Mouse (Mus musculus): ENCODE measurements at regions not wholly inside any gene's neighbourhood (a gene's known extent, or its start where the extent isn't known, plus 50 kb on each side); places are given as distances from the start of the nearest gene placed in this dataset.

GRCm38 (mm10) chr13:44132510-44132909 is 347.9 kb downstream of the Cd83 start:
- DNase-seq (ENCODE audit: low read depth, low spot score), result no peak

- no peak for DNase-seq (ENCODE audit: low read depth, low spot score)
Measured at GRCm38 (mm10) chr13:44133436-44133835, 348.9 kb downstream of the Cd83 start.

DNA sequence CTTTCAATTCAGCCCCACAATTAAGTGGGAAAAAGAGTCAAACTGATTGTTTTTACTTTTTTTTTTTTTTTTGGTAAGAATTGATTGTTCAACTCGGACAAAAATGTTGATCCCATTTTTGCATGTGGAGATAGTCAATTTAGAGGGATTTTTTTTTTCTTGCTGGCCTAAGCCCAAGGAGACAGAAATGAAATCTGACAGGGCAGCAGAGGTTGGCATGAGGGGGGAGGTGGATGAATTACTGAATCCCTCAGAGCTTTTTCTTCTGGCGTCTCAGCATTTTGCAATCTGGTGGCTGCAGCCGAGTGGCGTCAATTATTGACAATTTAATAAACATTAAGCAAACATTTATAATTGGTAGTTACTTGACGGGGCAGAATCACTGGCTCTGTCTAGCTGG is 356.6 kb downstream of the Cd83 start:
- DNase-seq (ENCODE audit: low read depth, low spot score), result no peak

DNA sequence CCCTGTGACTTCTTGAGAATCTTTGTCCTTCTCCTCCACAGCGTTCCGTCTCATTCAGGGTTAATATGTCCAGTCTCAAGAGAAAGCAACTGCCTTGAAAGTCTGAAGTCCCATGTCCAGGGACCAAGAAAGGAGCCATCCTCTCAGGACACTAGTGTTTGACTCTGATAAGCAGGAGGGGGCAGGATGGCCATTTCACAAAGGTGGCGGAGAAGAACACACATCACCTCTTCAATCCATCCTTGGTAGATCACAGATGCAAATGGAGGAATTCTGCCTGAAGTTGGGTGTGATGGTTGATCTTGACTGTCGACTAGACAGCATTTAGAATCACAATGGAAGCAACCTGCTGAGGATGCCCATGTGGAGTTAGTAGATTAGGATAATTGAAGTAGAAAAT is 360.9 kb downstream of the Cd83 start:
- no peak for DNase-seq (ENCODE audit: low read depth, low spot score)

GRCm38 (mm10) chr13:44147841-44148240 is 363.3 kb downstream of the Cd83 start:
- DNase-seq (ENCODE audit: low read depth, low spot score), result no peak

DNA sequence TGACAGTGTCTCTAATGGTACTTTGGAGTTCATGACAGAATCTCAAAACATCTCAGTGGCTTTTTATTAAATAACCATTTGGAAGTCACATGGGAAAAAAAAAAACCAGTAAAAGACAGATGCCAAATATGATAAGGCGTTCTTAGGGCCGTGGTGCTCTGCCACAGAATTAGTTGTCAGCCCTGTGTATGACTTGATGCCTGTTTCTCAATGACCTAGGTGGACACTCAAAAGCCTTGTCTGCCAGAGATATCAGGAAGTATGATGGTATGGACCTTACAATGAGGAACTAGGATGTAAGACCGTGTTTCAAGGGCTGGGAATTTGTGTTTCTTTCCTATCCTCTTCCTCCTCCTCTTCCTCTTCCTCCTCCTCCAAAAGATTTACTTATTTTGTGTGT is 364.9 kb downstream of the Cd83 start:
- DNase-seq (ENCODE audit: low read depth, low spot score), result no peak

GRCm38 (mm10) chr13:44151526-44151925 is 367.0 kb downstream of the Cd83 start:
- no peak for DNase-seq (ENCODE audit: low read depth, low spot score)

GRCm38 (mm10) chr13:44152806-44153613 is 368.4 kb downstream of the Cd83 start:
- DNase-seq (ENCODE audit: low read depth, low spot score), result no peak

DNA sequence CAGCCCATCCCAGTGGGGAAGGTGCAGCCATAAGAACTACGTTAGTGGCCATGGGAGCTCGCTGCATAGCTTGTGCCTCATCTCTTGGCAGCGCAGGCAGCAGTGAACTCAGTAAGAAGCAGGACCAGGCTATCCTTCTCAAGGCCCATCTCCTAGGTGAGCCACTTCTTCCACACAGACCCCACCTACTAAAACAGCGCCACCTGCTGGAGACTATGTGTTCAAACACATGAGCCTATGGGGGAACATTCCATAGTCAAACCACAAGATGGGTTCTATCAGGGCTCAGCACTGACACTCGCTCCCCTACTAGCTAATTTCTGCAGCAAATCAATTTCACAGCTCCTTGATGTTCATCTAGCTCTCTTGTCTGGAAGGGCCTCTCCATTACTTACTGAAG is 369.2 kb downstream of the Cd83 start:
- DNase-seq (ENCODE audit: low read depth, low spot score), result no peak

DNA sequence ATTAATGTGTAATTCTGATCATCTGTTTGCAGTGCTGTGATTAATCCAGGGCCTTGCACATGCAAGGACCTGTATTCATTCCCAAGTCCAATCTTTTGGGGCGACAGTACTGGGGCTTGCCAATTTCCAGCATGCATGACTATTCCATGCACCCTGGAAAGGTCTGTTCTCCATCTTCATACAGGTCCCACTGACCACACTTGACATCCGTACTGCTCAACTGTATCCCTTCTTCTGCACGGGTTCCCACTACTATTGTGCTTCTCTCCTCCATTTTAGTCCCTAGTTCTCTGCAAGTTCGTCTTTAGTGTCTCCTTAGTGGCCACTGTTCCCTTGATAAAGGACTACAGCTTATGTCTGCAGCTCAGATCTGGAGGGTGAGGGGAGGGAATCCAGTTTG is 371.4 kb downstream of the Cd83 start:
- no peak for DNase-seq (ENCODE audit: low read depth, low spot score)

GRCm38 (mm10) chr13:44156546-44156945 is 372.0 kb downstream of the Cd83 start:
- no peak for DNase-seq (ENCODE audit: low read depth, low spot score)

DNA sequence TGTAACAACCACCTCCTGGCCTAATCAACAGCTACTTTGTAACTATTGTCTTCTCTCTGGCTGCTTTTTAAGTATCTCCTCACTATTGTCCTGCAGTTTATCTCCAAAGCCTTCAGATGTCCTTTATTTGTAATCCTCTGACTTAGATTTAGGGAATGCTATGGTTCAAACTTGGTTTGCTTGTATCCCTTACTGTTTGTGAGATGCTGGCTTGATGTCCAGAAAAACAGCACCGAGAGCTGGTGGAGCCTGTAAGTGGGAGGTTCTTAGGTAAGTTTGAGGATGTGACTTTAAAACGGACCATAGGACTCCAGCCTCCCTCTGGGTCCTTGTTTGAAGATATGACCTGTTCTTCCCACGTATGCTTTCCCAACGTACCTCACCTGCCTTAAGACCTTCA is 372.7 kb downstream of the Cd83 start:
- no peak for DNase-seq (ENCODE audit: low read depth, low spot score)

GRCm38 (mm10) chr13:44158364-44158763 is 373.8 kb downstream of the Cd83 start:
- DNase-seq (ENCODE audit: low read depth, low spot score), result no peak

- no peak for DNase-seq (ENCODE audit: low read depth, low spot score)
Measured at GRCm38 (mm10) chr13:44159346-44159745, 374.8 kb downstream of the Cd83 start.

GRCm38 (mm10) chr13:44164746-44165145 is 380.2 kb downstream of the Cd83 start:
- no peak for DNase-seq (ENCODE audit: low read depth, low spot score)

GRCm38 (mm10) chr13:44167186-44167585 is 382.6 kb downstream of the Cd83 start:
- DNase-seq (ENCODE audit: low read depth, low spot score), result no peak

DNA sequence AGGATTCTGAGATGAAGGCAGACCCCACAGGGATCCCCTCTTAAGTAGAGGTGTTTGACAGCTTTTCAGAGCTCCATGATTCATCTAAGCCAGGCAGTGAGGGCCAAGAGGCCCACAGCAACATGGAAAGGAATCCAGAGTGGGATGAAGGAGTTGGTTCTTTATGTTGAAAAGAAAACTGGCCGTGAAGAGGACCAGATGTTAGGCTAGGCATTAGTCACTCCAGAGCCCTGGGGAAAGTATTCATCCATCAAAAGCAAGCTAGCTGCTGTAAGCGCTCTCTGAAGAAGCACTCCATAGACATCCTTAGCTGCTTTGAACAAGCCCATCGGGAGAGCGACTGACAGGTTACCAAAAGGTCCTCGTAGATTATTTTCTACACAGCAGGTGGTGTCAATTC is 383.6 kb downstream of the Cd83 start:
- DNase-seq (ENCODE audit: low read depth, low spot score), result no peak

DNA sequence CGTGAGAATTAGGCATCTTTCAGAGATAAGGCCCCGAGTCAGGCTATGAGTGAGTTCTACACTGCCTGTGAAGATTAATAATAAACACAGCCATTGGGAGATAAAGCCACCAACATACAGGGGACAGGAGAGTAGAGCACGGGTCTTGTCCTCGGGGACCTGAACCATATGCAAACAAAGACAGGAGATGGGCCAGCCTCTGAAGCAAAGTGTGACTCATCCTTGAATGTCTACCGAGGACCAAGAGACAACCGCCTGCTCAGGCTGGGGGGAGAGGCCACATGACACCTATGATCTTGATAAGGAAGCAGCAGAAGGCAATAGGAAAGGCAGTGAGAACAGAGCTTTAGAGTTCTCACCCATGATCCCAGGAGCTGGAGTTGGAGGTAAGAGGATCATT is 387.1 kb downstream of the Cd83 start:
- DNase-seq (ENCODE audit: low read depth, low spot score), result no peak

GRCm38 (mm10) chr13:44172701-44173100 is 388.1 kb downstream of the Cd83 start:
- no peak for DNase-seq (ENCODE audit: low read depth, low spot score)

DNA sequence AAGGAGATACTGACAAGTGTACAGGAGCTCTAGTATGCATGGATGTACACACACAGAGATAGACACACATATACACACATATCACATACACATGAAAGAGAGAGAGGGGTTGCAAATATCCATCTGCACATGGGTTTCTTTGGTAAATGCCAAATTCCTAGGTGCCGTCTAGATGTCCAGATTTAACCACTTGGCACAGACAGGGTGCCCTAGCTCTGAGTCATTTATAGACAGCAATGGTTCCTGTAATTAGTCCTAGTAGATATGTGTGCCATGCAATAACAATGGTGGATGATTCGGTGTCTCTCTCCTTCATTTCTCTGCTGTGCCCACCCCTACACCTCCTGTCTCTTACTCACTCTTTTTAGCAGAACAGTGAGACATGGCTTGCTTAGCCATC is 389.7 kb downstream of the Cd83 start:
- DNase-seq (ENCODE audit: low read depth, low spot score), result no peak

DNA sequence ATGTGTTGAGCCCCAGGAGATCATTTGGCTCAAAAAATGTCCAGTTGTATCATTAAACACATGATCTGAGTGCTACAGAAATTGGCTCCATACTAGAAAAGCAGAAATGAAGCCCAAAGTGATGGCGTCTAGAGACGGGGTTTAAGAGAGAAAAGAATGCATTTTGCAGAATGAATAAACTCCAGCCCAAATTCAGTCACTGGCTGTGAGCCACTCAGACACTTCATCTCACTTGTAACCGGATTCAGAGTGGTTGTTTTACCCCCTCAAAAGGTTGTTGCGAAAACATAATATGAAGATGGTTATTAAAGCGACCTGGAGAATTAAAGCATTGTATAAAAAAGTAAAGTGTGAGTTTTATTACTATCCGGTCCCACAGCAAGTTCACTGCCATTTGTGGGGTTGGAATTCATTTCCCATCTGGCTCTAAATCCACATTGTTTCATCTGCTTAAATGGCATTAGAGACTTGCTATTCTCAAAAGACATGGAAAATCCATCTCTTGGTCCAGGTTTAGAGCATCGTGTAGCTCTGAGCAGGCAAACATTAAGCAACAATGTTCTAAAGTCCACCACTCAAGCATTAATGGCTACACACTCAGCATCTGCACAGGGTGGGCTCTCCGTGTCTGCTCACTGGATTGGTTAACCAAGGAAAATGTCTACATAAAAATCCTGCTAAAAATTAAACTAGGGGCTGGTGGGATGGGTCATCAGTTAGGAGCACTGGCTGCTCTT is 390.9 kb downstream of the Cd83 start:
- no peak for DNase-seq (ENCODE audit: low read depth, low spot score)

DNA sequence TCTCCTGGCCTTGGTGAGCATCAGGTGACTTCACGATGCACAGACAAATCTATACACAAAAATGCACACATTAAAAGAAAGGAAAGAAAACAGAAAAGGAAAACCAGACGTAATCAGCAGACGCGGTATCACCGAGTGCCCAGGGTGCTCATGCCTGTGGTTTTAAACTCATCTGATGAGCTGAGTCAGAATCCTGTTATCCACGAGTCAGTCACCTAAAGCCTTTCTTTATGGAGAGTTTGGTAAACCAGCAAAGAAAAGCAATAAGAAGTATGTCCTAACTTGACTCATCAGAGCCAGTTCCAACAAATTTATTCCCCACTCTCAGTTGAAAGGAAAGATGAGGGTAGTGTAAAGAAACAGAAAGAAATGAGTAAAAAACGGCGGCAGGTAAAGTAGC is 391.5 kb downstream of the Cd83 start:
- no peak for DNase-seq (ENCODE audit: low read depth, low spot score)

DNA sequence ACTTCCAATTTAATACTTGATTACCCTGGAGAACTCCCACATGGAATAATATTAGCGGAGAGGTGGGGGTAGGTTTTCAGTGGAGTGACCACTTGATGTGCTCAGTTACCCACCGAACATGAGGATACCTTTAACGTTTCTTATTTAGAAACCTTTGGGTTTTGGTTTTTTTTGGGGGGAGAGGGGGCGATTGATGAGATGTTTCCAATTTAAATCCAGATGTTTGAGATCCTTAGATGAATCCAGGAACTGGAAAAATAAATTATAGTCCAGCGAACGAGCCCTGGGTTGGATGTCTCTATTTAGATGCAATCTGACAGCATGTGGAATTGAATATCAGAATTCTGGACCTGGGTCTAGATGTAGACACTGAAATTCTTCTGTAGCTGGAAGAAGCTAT is 393.4 kb downstream of the Cd83 start:
- DNase-seq (ENCODE audit: low read depth, low spot score), result no peak
